Mouse (Mus musculus) cerebellum, adult 2 months (tissue): ENCODE measurements around the gene Tmed4.

Experiments
- CTCF ChIP-seq: fragments of 200-500 bp; IDR thresholded peaks from 2 replicates; pipeline ENCODE4 v1.5.1; 2011; ENCODE audit warnings: low read depth, mild to moderate bottlenecking, control low read depth, low read length, moderate library complexity, borderline replicate concordance; ENCODE audit not compliant: insufficient read depth
- POLR2A ChIP-seq: fragments of 200-500 bp; IDR thresholded peaks from 2 replicates; pipeline ENCODE4 v1.6.1; 2011; ENCODE audit warnings: low read length, control low read depth, borderline replicate concordance; ENCODE audit not compliant: insufficient read depth

DNA sequence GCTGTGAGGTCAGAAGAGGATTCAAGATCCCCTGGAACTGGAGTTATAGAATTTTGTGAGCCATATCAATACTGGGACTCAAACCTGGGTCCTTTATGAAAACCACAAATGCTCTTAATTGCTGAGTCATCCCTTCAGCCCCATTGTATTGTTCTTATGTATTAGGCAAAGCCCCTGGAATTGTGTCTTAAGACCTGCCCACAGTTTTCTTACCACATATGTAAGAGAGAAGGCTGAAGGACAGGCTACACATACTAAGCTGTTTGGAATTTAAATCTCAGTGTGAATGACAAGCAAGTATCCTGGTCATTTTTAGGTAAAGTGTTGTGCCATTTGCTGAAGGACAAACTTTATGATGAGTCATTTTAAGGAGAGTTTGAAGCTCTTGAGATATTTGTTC, 21.4 kb upstream of the Tmed4 start:
- no peak for TF ChIP-seq CTCF
- no peak for TF ChIP-seq POLR2A
